Mouse (Mus musculus) kidney, adult 2 months (tissue): ENCODE results near the gene Nek8.

Experiments
- CTCF ChIP-seq: fragments of 200-500 bp; conservative IDR thresholded peaks from 2 replicates; pipeline ENCODE4 v1.5.1; 2011; ENCODE audit warnings: low read depth, mild to moderate bottlenecking, control low read depth, low read length, moderate library complexity, mixed read lengths; ENCODE audit not compliant: insufficient read depth, insufficient read length
- POLR2A ChIP-seq: fragments of 200-500 bp; IDR thresholded peaks from one replicate; pipeline ENCODE4 v1.6.1; 2011; ENCODE audit warnings: low read depth, low read length, control low read depth

DNA sequence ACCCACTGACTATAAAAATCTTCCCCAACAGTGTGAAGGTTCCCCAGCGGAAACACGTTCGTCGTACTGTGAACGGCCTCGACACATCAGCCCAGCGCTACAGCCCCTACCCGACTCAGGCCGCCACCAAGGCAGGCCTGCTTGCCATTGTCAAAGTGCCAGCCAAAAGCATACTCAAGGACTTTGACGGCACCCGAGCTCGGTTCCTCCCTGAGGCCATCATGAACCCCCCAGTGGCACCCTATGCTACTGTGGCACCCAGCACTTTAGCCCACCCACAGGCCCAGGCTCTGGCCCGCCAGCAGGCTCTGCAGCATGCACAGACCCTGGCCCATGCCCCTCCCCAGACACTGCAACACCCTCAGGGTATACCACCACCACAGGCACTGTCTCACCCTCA, 22.7 kb downstream of the Nek8 start:
- TF ChIP-seq POLR2A (no peak), CTCF (no peak)
